Mouse (Mus musculus) forebrain, embryonic 11.5 days (tissue): Measurements from ENCODE around the gene Pik3r6. TPM values are rescaled to one million over a fixed set of nuclear protein-coding genes. Genes with fewer than 3 reads are reported as not detected.
A peak's percentile ranks its signal among the peaks of the same experiment; 100 is the strongest.

Source experiments
- ATAC-seq: fragments of 200-750 bp; cut with Nextera tagmentation; replicated peaks from 2 replicates; pipeline ENCODE4 v1.8.0; 2017; ENCODE audit warnings: moderate TSS enrichment; ENCODE audit not compliant: low FRiP score
- DNase-seq: peaks from one replicate; pipeline ENCODE4 v3.0.0-alpha.2; 2017; ENCODE audit warnings: low spot score
- H3K27ac ChIP-seq: fragments of 300-500 bp; sonication (generic); 2 replicates; pipeline ENCODE4 v1.5.1; 2014; ENCODE audit warnings: low read depth, low read length
- H3K27me3 ChIP-seq: fragments of 300-500 bp; sonication (generic); 2 replicates; pipeline ENCODE4 v1.6.1; 2014; ENCODE audit warnings: mild to moderate bottlenecking, low read length, mixed read lengths; ENCODE audit not compliant: control insufficient read depth, insufficient read depth
- H3K36me3 ChIP-seq: fragments of 300-500 bp; sonication (generic); 2 replicates; pipeline ENCODE4 v1.6.1; 2014; ENCODE audit warnings: mild to moderate bottlenecking, low read length, moderate library complexity, mixed read lengths; ENCODE audit not compliant: control insufficient read depth, insufficient read depth
- H3K4me1 ChIP-seq: fragments of 300-500 bp; sonication (generic); replicated peaks from 2 replicates; pipeline ENCODE4 v1.6.1; 2014; ENCODE audit warnings: low read length, mixed read lengths; ENCODE audit not compliant: control insufficient read depth, insufficient read depth
- H3K4me2 ChIP-seq: fragments of 300-500 bp; sonication (generic); 2 replicates; pipeline ENCODE4 v1.6.1; 2014; ENCODE audit warnings: low read depth, mild to moderate bottlenecking, low read length, moderate library complexity, mixed read lengths; ENCODE audit not compliant: severe bottlenecking
- H3K4me3 ChIP-seq: fragments of 300-500 bp; sonication (generic); 2 replicates; pipeline ENCODE4 v1.5.1; 2014; ENCODE audit warnings: low read depth, low read length
- H3K9ac ChIP-seq: fragments of 300-500 bp; sonication (generic); 2 replicates; pipeline ENCODE4 v1.6.1; 2014; ENCODE audit warnings: low read length
- H3K9me3 ChIP-seq: fragments of 300-500 bp; sonication (generic); 2 replicates; pipeline ENCODE4 v1.6.1; 2016; ENCODE audit warnings: low read length, mixed read lengths; ENCODE audit not compliant: control insufficient read depth
- WGBS: fragments of 180-500 bp; shearing (Covaris S2); extraction: QIAGEN DNeasy Blood & Tissue Kit; methylation state at CpG from one replicate; pipeline ENCODE4 v1.1.7; 2014; 5-methylcytosine and 5-hydroxymethylcytosine counted together
- polyA plus RNA-seq: library from polyadenylated mRNA; unstranded; fragments of >200 nt; fragmentation: Nextera tagmentation; extraction: Ambion mirVana; gene quantifications from 2 replicates; pipeline ENCODE4 v1.2.1, GENCODE M21; 2014

Pik3r6 gene
- polyA plus RNA-seq, 1 experiment from 2014 or later = 1.6 TPM

DNA sequence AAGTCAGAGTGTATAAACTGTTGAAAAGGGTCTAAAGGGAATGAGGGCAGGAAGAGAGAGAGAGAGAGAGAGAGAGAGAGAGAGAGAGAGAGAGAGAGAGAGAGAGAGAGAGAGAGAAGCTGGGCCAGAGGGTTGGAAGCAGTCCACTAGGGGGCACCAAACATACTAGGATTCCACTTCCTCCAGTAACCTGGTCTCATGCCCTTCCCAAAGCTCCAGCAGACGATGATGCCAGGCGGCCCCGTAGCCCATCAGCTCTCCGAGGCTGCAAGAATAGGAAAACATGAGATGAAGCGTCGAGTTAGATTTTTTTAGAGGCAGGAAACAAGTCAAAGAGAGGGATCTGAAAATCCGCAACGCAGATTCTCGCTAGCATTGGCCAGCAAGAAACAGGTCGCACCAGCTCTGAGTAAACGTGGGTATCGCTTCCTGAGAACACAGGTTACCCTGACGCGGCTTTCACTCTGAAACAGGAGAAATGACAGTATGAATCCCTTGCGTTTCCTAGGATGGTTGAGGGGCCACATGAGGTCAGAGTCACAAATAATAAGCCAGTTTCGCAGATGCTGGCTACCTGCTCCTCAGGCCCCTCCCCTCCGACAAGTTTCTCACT, 63.7 kb downstream of the Pik3r6 start:
- Histone ChIP-seq H3K9ac (peak overlapping the region; percentile 25), H3K4me3 (peak overlapping the region; percentile 12; the same call in 1 of the 2 replicates), H3K27ac (no peak overlapping the region), H3K4me1 (no peaks in the 10 kb centered on the region), H3K9me3 (no peaks in the 10 kb centered on the region), H3K36me3 (no peaks in the 10 kb centered on the region), H3K4me2 (peak overlapping the region; percentile 50), H3K27me3 (no peaks in the 10 kb centered on the region)
- peak; percentile 87 for DNase-seq
- ATAC-seq = no peak
- 25% methylated on average over 17 of the region's 17 CpGs for WGBS

DNA sequence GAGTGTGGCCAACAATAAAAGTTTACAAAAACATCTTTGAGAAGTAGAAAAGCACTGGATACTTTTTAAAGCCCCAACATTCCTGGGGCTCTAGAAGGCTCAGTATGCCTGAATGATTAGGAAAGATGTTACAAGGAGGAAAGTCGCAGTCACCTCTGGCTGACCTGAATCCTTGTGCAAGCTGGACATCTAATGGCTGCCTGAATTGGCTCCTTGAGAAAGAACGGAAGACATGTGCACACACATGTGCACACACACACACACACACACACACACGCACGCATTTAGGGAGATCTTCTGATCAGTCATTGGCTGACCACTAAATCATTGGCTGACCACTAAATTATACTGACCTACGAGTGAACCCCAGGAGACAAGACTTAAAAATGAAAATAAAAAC, 68.0 kb downstream of the Pik3r6 start:
- no peak overlapping the region for H3K27ac ChIP-seq
- no peaks in the 10 kb centered on the region for H3K36me3 ChIP-seq
- no peaks in the 10 kb centered on the region for H3K9me3 ChIP-seq
- DNase-seq = no peak
- no peak overlapping the region for H3K4me3 ChIP-seq
- WGBS = 88% methylated on average over 5 of the region's 5 CpGs
- no peak overlapping the region for H3K4me2 ChIP-seq
- H3K4me1 ChIP-seq = no peaks in the 10 kb centered on the region
- no peak overlapping the region for H3K9ac ChIP-seq
- no peaks in the 10 kb centered on the region for H3K27me3 ChIP-seq
- ATAC-seq = no peak

DNA sequence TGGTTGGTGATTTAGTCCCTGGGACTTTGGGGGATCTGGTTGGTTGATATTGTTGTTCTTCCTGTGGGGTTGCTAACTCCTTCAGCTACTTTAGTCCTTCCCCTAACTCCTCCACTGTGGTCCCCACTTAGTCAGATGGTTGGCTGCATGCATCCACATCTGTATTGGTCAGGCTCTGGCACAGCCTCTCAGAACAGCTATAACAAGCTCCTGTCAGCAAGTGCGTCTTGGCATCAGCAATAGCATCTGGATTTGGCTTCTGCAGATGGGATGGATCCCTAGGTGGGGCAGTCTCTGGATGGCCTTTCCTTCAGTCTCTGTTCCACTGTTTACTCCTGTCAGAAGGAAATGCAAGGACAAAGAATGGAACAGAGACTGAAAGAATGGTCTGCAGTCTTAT, 74.3 kb downstream of the Pik3r6 start:
- DNase-seq (no peak), ATAC-seq (no peak)
- Histone ChIP-seq H3K9ac (no peak overlapping the region), H3K9me3 (no peaks in the 10 kb centered on the region), H3K4me3 (no peak overlapping the region), H3K27ac (no peak overlapping the region), H3K27me3 (no peaks in the 10 kb centered on the region), H3K4me2 (no peak overlapping the region), H3K4me1 (no peaks in the 10 kb centered on the region; the same call in 1 of the 2 replicates), H3K36me3 (no peaks in the 10 kb centered on the region)
- WGBS = 76% methylated on average over 1 of the region's 1 CpGs

DNA sequence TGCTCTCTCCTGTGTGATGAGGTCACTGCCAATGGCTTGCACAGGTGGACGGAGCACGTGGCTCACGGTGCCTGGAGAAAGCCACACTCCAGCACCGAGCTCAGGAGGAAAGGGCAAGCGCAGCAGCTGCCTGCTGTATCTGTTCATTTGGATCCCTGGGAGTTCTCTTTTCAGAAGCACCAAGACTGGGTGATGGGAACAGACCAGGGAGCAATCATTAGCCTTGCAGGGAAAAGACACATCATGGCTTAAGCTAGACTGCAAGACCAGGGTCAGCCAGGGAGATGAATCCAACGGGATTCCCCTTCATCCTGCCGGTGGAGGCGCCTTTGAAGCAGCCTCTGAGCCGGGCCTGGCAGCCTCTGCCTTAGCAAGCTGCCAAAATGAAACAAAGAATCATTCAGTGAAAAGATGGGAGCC, 76.7 kb downstream of the Pik3r6 start:
- 0 out of 2 replicates have a peak overlapping the region, but pooled peaks have one; percentile 31 for H3K9ac ChIP-seq
- no peak overlapping the region for H3K27ac ChIP-seq
- ATAC-seq (no peak), DNase-seq (peak; percentile 65)
- WGBS = 33% methylated on average over 9 of the region's 9 CpGs
- H3K36me3 ChIP-seq = no peaks in the 10 kb centered on the region
- no peaks in the 10 kb centered on the region for H3K9me3 ChIP-seq
- no peaks in the 10 kb centered on the region for H3K27me3 ChIP-seq
- no peaks in the 10 kb centered on the region; the same call in 1 of the 2 replicates for H3K4me1 ChIP-seq
- H3K4me3 ChIP-seq = no peak overlapping the region
- no peak overlapping the region for H3K4me2 ChIP-seq

DNA sequence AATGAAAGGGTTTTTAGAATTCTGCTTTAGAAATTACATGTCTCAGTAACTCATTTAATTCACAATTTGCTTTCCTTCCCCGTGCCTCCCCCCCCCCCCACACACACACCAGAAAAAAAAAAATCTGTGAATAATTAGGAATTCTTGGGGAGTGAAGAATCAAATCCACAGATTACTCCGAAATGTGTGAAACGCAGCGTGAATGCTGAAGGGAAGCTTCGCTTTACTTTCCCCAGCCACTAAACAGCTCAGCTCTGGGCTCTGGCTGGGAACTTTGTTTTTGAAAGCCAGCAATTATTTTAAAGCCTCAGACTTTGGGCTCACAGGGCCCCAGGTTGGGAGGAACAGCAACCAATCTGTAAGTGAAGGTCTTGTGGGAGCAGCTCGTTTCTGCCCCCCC, 77.7 kb downstream of the Pik3r6 start:
- Histone ChIP-seq H3K4me1 (no peaks in the 10 kb centered on the region; the same call in 1 of the 2 replicates), H3K4me2 (no peak overlapping the region), H3K9me3 (no peaks in the 10 kb centered on the region), H3K27me3 (no peaks in the 10 kb centered on the region), H3K36me3 (no peaks in the 10 kb centered on the region), H3K27ac (no peak overlapping the region), H3K4me3 (no peak overlapping the region), H3K9ac (no peak overlapping the region)
- no peak for DNase-seq
- 23% methylated on average over 6 of the region's 6 CpGs for whole genome bisulfite sequencing
- no peak for ATAC-seq

DNA sequence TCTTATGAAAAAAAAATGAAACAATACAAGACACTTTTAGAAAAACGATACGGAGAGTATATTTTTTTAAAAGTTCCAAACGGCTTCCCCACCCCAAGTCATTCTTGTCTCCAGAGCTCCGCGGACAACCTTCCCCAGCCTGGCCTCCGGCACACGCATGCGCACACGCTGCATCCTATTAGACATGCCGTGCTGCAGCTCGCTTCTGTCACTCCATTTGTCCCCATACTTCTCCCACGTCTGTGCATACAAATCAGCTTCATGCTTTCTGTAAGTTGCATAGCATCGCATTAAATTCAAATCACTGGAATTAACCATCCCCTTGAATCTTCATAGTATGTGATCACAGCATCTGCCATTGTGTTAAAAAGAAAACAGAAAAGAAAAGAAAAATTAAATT, 80.4 kb downstream of the Pik3r6 start:
- WGBS = 92% methylated on average over 13 of the region's 13 CpGs
- no peak overlapping the region for H3K9ac ChIP-seq
- no peak overlapping the region for H3K4me3 ChIP-seq
- no peak overlapping the region for H3K4me2 ChIP-seq
- H3K9me3 ChIP-seq = no peaks in the 10 kb centered on the region
- no peak overlapping the region for H3K27ac ChIP-seq
- no peaks in the 10 kb centered on the region for H3K36me3 ChIP-seq
- ATAC-seq (no peak), DNase-seq (no peak)
- no peaks in the 10 kb centered on the region; the same call in 1 of the 2 replicates for H3K4me1 ChIP-seq
- no peaks in the 10 kb centered on the region for H3K27me3 ChIP-seq

DNA sequence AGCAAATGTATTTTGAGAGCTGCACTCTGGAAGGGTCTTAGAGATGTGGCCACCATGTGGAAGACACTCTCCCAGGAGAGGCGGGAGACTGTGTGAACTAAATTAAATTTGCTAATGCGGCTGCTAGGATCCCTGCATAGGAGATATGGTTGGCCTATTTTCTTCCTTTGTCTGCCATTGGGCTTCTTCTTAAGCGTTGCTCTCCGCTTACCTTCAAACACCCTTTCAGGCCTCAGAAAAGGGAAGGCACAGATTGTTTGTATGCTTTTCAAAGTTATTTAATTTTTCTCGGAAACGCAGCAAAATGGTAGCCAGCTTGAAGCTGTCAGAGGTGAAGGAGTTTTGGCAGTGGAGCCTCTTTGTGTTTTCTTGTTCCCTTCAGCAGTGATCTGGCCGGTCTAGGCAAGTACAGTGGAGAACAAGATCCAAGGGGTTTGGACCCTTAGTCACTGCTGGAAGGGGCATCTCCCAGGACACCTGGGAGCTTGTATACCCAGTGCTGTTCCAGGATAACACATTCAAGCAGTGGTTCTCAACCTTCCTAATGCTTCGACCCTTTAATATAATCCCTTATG, 81.2 kb downstream of the Pik3r6 start:
- no peak overlapping the region for H3K9ac ChIP-seq
- no peak overlapping the region for H3K4me3 ChIP-seq
- no peak for ATAC-seq
- no peak overlapping the region for H3K27ac ChIP-seq
- no peaks in the 10 kb centered on the region for H3K27me3 ChIP-seq
- no peaks in the 10 kb centered on the region for H3K9me3 ChIP-seq
- H3K4me2 ChIP-seq = no peak overlapping the region
- 82% methylated on average over 8 of the region's 8 CpGs for WGBS
- no peaks in the 10 kb centered on the region for H3K36me3 ChIP-seq
- H3K4me1 ChIP-seq = no peaks in the 10 kb centered on the region; the same call in 1 of the 2 replicates
- DNase-seq = no peak

DNA sequence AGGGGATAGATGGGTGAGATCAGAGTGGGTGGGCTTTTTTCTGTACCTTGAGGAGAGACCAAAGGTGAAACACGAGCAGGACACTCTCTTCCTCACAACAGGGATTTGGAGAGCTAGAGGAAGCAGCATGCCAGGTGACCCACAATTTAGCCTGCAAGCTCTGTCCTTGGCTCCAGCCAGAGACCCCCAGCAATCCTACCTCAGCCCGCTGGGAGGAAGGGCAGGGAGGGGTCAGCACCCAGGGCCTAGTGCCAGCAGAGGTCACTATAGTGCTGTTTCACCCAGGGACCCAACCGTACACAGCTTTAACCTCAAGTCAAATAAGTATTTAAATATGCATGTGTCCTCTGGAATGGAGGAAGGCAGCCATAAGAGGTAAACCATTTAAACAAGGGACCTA, 83.1 kb downstream of the Pik3r6 start:
- H3K9me3 ChIP-seq = no peaks in the 10 kb centered on the region
- no peak overlapping the region for H3K4me3 ChIP-seq
- H3K36me3 ChIP-seq = no peaks in the 10 kb centered on the region
- 20% methylated on average over 3 of the region's 3 CpGs for WGBS
- no peak for DNase-seq
- H3K27me3 ChIP-seq = no peaks in the 10 kb centered on the region
- H3K4me2 ChIP-seq = no peak overlapping the region
- H3K4me1 ChIP-seq = no peaks in the 10 kb centered on the region
- no peak overlapping the region for H3K9ac ChIP-seq
- H3K27ac ChIP-seq = no peak overlapping the region
- no peak for ATAC-seq

DNA sequence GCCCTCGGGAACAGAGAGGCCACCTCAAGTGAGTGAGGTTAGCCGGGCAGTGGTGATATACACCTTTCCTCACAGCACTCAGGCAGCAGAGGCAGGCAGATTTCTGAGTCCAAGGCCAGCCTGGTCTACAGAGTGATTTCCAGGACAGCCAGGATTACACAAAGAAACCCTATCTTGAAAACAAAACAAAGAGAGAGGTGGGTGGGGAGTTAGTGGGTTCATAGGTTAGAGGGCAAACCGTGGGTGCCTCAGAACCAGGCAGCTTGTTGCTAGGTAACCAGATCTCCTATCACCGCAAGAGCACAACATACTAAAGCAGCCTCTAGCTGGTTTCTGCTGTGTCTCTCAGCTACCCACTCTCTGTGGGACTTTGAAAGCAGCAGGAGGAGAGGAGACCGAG, 83.9 kb downstream of the Pik3r6 start, which contains the start of gene Ccdc42:
Ccdc42 (plus strand) TSS at position 301 of the 400 bp plus-strand sequence.
- Histone ChIP-seq H3K27me3 (no peaks in the 10 kb centered on the region), H3K4me2 (no peak within 1 kb of the TSS), H3K4me1 (no peaks in the 10 kb centered on the region), H3K27ac (no peak within 1 kb of the TSS), H3K9me3 (no peaks in the 10 kb centered on the region), H3K36me3 (no peaks in the 10 kb centered on the region), H3K9ac (no peak within 1 kb of the TSS), H3K4me3 (no peak within 1 kb of the TSS)
- DNase-seq (no peak), ATAC-seq (no peak)
- WGBS = 73% methylated on average over 5 of the region's 5 CpGs
